Mouse (Mus musculus) lung, postnatal 25 days (tissue): Measurements from ENCODE around the gene Nudt3.
"Not testable (repeated sequence)": the region's sequence is repeated elsewhere in the genome, so short reads cannot be mapped to it uniquely, and the experiment has no call there.

Experiments used
- DNase-seq: peaks from one replicate; pipeline ENCODE4 v3.0.0; 2022; ENCODE audit warnings: low spot score

The Nudt3 gene

DNA sequence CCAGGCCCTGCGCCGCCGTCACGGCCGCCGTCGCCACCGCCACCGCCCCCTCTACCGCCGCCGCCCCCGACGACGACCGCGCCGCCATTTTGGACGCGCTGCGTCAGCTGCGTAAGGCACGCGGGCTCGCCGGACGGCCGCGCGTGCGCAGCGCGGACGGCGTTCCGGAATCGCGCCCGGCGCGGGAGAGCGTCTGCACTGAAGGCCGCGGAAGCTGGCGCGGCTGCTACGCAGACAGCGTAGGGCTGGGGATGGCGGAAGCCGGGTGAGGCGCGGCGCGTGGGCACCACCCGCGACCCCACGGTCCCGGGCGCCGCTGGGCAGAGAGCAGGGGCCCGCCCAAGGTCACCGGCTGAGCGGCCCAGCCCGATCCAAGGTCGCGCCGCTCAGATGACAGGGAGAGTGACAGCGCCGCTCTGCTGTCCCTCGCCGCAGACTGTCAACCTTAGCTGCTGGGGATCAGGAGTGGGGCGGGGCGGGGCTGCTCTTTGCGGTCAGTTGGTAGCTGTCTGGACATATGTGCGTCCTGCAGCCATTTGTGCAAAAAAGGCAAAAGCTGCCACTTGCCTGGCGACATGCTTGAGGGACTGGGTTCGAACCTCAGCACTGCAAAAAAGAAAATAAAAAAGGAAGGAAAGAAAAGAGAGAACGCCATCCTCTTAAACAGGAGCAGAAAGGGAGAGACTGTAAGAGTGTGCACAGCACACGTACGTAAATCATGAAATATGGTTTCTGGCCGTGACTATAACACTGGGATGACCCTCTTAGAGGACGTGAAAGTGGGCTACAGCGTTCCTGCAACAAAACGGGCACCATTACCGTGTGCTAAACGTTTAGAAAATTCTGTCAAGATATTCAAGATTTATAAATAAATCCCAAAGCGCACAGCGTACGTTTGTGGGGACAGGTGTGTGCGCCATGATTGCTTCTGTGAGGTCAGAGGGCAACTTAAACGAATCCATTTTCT is at the start of gene Nudt3:
Gene Nudt3, minus strand, starts transcription at position 136 of the 967 bp plus-strand sequence.
- DNase-seq = peak; percentile 88

GRCm38 (mm10) chr17:27671720-27672119 is 48.4 kb upstream of the Nudt3 start:
- no peak for DNase-seq

DNA sequence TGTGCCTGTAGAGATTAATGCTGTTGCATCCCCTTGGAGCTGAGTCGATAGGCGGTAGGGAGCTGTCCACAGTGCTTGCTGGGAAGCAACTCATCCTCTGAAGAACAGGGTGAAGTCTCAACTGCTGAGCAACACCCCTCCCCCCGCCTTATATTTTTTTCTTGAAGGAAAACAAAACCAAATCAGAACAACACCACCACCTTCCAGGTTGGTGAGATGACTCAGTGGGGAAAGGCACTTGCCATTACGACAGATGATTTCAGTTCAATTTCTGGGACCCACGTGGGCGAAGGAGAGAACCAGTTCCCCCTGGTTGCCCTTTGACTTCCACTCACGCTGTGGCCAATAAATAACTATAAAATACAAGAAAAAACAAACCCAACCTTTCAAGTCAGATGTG is 35.5 kb upstream of the Nudt3 start:
- DNase-seq = no peak

DNA sequence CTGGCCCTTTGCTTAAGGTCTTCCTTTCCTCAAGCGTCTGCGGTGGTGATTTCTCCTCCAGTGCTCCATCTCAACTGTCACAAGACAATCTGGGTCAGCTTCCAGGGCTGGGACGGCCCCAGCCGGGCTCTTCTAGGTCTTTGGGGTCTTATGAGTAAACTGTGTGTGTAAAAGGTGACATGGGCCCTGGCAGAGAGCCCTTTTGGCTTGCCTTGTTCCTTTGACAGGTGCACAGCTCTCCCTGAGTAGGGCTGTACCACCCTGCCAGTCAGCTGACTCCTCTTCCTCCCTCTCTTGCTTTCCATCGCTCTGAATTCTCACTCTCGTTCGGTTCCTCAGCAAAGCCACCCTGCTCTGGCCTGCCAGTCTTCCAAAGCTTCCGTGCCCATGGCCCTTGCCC is 33.8 kb upstream of the Nudt3 start:
- DNase-seq = no peak

DNA sequence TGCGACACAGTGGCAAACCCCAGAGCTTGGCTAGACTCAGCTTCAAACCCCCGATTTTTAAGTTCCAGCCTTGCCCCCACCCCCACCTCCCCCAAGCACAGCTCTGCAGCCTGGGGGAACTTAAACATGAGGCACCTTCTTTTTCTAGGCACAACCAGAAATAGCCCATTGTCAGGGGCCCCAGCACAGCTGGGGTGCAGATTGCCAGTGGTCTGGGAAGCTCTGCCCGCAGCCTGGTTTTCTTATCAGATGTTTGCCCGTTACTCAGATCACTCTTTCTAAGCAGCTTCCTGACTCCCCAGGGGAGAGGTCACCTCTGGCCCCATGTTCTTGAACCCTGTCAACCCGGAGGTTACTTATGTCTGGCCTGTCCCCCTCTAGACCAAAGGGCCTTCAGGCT is 33.1 kb upstream of the Nudt3 start:
- DNase-seq = no peak

GRCm38 (mm10) chr17:27656011-27656399 is 32.7 kb upstream of the Nudt3 start:
- DNase-seq = no peak

DNA sequence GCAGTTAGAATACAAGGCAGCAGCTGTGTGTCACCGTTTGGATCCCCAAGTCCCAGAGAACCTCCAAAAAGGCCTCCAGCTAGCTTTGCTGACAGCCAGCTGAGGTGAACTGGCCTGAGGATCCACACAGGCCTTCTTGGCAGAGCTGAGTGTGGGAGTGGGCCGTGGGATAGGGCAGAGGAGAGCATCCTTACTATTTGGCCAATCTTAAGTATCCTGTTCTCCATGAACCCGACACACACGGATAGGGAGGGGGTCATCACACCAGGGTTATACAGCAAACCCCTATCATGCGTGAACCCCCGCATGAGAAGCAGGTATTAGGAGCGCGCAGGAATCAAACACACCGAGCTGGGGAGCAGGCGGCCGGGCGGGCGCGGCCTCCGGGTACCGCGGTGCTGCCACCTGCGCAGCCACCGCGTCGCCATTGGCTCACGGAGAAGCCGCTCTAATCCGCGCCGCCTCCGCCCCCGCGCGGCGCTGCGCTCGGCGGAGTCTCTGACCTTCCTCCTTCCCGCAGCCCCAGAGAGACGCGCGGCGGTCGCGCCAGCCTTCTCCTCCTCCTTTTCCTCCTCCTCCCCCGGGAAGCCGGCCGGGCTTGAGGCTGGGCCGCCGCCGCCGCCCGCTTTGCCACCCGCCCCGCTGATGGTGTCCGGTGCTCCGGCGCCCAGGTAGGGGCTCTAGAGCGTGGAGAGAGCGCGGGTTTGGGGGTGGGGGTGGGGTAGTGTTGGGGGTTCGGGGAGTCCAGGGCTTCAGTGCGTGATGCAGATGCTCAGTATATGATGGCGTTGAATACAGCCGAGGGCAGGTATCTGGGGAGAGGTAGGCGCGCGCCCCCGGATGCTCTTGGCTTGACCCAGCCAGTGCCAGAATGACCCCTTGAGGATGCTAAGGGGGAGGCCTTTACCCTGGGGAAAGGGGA is 32.1 kb upstream of the Nudt3 start, which contains the start of gene Pacsin1:
Gene Pacsin1, plus strand, starts transcription at position 421 of the 922 bp plus-strand sequence.
- DNase-seq = peak; percentile 11

- no peak for DNase-seq
Observed at GRCm38 (mm10) chr17:27653253-27653959, 30.1 kb upstream of the Nudt3 start.

- DNase-seq = no peak
Observed at GRCm38 (mm10) chr17:27652046-27652790, 28.9 kb upstream of the Nudt3 start.

GRCm38 (mm10) chr17:27650586-27650985 is 27.3 kb upstream of the Nudt3 start:
- DNase-seq = no peak

DNA sequence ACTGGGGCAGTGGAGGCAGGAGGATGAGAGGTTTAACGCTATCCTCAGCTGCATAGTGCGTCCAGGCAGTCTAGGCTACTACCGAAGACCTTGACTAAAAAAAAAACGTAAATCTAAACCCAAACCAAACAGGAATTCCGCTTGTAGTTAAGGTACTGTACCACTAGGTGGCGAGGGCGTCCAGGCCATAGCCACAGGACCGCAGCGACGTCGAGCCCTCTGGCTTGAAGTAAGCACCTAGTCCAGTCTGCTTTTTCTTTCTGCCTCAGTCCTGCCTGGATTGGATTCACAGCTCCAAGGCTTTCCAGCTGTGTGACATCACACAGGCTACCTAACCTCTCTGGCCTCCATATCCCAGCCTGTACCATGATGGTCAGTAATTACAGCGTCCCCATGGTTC is 26.9 kb upstream of the Nudt3 start:
- DNase-seq = peak; percentile 62

GRCm38 (mm10) chr17:27645807-27646206 is 22.5 kb upstream of the Nudt3 start:
- no peak for DNase-seq

DNA sequence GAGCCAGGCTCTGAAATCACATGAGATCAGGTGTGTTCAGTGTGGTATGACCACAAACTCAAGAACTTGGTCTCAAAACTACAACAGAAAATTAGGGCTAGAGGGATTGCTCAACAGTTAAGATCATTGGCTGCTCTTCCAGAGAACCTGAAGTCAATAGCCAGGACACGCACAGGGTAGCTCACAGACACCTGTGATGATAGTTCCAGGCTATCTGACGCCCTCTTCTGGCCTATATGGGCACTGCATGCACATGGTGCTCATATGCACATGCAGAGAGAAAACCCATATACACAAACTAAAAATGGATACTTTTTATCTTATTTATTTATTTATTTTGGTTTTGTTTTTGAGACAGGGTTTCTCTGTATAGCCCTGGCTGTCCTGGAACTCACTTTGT is 21.3 kb upstream of the Nudt3 start:
- no peak for DNase-seq

GRCm38 (mm10) chr17:27643756-27644155 is 20.5 kb upstream of the Nudt3 start:
- no peak for DNase-seq

DNA sequence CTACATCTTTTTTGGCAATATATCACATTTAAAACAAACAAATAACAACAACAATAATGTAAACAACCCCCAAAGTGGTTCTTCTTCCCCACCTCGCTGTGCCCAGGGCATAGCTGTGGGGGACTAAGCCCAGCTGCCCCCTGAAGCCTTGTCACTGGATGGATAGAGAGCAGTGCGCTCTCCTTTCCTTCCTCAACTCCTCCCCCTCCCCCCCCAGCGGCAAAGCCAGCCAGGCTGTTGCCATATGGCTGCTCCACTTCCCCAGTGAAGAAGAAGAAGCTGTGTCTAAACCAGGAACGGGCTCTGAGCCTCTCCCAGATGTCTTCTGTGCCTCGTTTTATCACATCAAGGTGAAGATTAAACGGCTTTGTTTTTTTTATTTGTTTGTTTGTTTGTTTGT is 19.8 kb upstream of the Nudt3 start:
- no peak for DNase-seq

- DNase-seq = no peak
Observed at GRCm38 (mm10) chr17:27642491-27643062, 19.3 kb upstream of the Nudt3 start.

DNA sequence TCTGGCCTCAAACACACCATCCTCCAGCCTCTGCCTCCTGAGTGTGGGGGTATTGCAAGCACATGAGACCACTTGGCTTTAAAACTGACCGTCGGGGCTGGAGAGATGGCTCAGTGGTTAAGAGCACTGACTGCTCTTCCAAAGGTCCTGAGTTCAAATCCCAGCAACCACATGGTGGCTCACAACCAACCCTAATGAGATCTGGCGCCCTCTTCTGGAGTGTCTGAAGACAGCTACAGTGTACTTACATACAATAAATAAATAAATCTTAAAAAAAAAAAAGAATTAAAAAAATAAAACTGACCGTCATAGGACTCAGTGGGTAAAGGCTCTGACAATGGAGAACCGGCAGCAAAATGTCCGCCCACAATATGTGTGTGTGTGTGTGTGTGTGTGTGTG is 16.6 kb upstream of the Nudt3 start:
- not testable (repeated sequence) for DNase-seq

GRCm38 (mm10) chr17:27638921-27639332 is 15.6 kb upstream of the Nudt3 start:
- no peak for DNase-seq

GRCm38 (mm10) chr17:27637333-27637732 is 14.0 kb upstream of the Nudt3 start:
- DNase-seq = no peak

GRCm38 (mm10) chr17:27636132-27637020 is 13.1 kb upstream of the Nudt3 start, which contains the start of gene Rps10:
TSS of gene Rps10 (minus strand) at chr17:27636669.
- DNase-seq = no peak
